Mouse (Mus musculus): ENCODE data around the gene Coa3. TPM values are rescaled to one million over a fixed set of nuclear protein-coding genes. Genes with fewer than 3 reads are reported as not detected.

Coa3 gene
- polyA plus RNA-seq, 1 experiment from 2014 or later, result 260 TPM

Other genes starting within 250 kb of the Coa3 start
- gene Naglu, start 209.1 kb downstream of the Coa3 start, polyA plus RNA-seq (2014; fragmentation: Nextera tagmentation; extraction: Ambion mirVana), result 6.6 and 8.4 TPM in 2 replicates
- not detected in 2 replicates for gene Hsd17b1, start 200.7 kb downstream of the Coa3 start, polyA plus RNA-seq (2014; fragmentation: Nextera tagmentation; extraction: Ambion mirVana)
- 52.9 and 54.9 TPM in 2 replicates for gene Coasy, start 196.5 kb downstream of the Coa3 start, polyA plus RNA-seq (2014; fragmentation: Nextera tagmentation; extraction: Ambion mirVana)
- 100 and 109 TPM in 2 replicates for gene Mlx, start 191.8 kb downstream of the Coa3 start, polyA plus RNA-seq (2014; fragmentation: Nextera tagmentation; extraction: Ambion mirVana)
- gene Psmc3ip, start 183.7 kb downstream of the Coa3 start, polyA plus RNA-seq (2014; fragmentation: Nextera tagmentation; extraction: Ambion mirVana), result 39.8 and 54.3 TPM in 2 replicates
- gene Retreg3, start 159.2 kb downstream of the Coa3 start, polyA plus RNA-seq (2014; fragmentation: Nextera tagmentation; extraction: Ambion mirVana), result 14.0 and 14.4 TPM in 2 replicates
- 84.9 and 87.8 TPM in 2 replicates for gene Tubg1, start 159.2 kb downstream of the Coa3 start, polyA plus RNA-seq (2014; fragmentation: Nextera tagmentation; extraction: Ambion mirVana)
- gene Tubg2, start 123.2 kb downstream of the Coa3 start, polyA plus RNA-seq (2014; fragmentation: Nextera tagmentation; extraction: Ambion mirVana), result 27.4 and 31.9 TPM in 2 replicates
- gene Cntnap1, start 108.6 kb downstream of the Coa3 start, polyA plus RNA-seq (2014; fragmentation: Nextera tagmentation; extraction: Ambion mirVana), result 0.39 and 0.48 TPM in 2 replicates
- 4.6 and 5.5 TPM in 2 replicates for gene Plekhh3, start 107.8 kb downstream of the Coa3 start, polyA plus RNA-seq (2014; fragmentation: Nextera tagmentation; extraction: Ambion mirVana)
- 0.10 TPM in 1 of 2 replicates, not detected in the other for gene Ccr10, start 103.7 kb downstream of the Coa3 start, polyA plus RNA-seq (2014; fragmentation: Nextera tagmentation; extraction: Ambion mirVana)
- gene Ezh1, start 52.7 kb downstream of the Coa3 start, polyA plus RNA-seq (2014; fragmentation: Nextera tagmentation; extraction: Ambion mirVana), result 16.1 and 22.4 TPM in 2 replicates
- gene Ramp2, start 33.1 kb downstream of the Coa3 start, polyA plus RNA-seq (2014; fragmentation: Nextera tagmentation; extraction: Ambion mirVana), result 80.4 and 80.9 TPM in 2 replicates
- 110 and 118 TPM in 2 replicates for gene Vps25, start 25.4 kb downstream of the Coa3 start, polyA plus RNA-seq (2014; fragmentation: Nextera tagmentation; extraction: Ambion mirVana)
- 3.0 and 3.4 TPM in 2 replicates for gene Wnk4, start 18.5 kb downstream of the Coa3 start, polyA plus RNA-seq (2014; fragmentation: Nextera tagmentation; extraction: Ambion mirVana)
- gene Cntd1, start 102 bp downstream of the Coa3 start, polyA plus RNA-seq (2014; fragmentation: Nextera tagmentation; extraction: Ambion mirVana), result 0.76 and 1.3 TPM in 2 replicates
- 172 and 177 TPM in 2 replicates for gene Becn1, start 23.2 kb upstream of the Coa3 start, polyA plus RNA-seq (2014; fragmentation: Nextera tagmentation; extraction: Ambion mirVana)
- 103 and 107 TPM in 2 replicates for gene Psme3, start 37.1 kb upstream of the Coa3 start, polyA plus RNA-seq (2014; fragmentation: Nextera tagmentation; extraction: Ambion mirVana)
- 0.94 and 1.1 TPM in 2 replicates for gene Aoc2, start 45.9 kb upstream of the Coa3 start, polyA plus RNA-seq (2014; fragmentation: Nextera tagmentation; extraction: Ambion mirVana)
- 0.08 and 0.10 TPM in 2 replicates for gene Aoc3, start 51.5 kb upstream of the Coa3 start, polyA plus RNA-seq (2014; fragmentation: Nextera tagmentation; extraction: Ambion mirVana)
- gene G6pc, start 88.4 kb upstream of the Coa3 start, polyA plus RNA-seq (2014; fragmentation: Nextera tagmentation; extraction: Ambion mirVana), result 0.09 TPM in 1 of 2 replicates, not detected in the other
- gene Aarsd1, start 138.5 kb upstream of the Coa3 start, polyA plus RNA-seq (2014; fragmentation: Nextera tagmentation; extraction: Ambion mirVana), result 89.6 and 92.5 TPM in 2 replicates
- gene Gm27029, start 145.7 kb upstream of the Coa3 start, polyA plus RNA-seq (2014; fragmentation: Nextera tagmentation; extraction: Ambion mirVana), result 6.8 and 7.3 TPM in 2 replicates
- gene Rundc1, start 146.0 kb upstream of the Coa3 start, polyA plus RNA-seq (2014; fragmentation: Nextera tagmentation; extraction: Ambion mirVana), result 14.7 and 21.2 TPM in 2 replicates
- 1.2 TPM in 2 replicates for gene Ptges3l, start 146.2 kb upstream of the Coa3 start, polyA plus RNA-seq (2014; fragmentation: Nextera tagmentation; extraction: Ambion mirVana)
- 281 and 371 TPM in 2 replicates for gene Rpl27, start 163.2 kb upstream of the Coa3 start, polyA plus RNA-seq (2014; fragmentation: Nextera tagmentation; extraction: Ambion mirVana)
- 2.7 and 3.4 TPM in 2 replicates for gene Ifi35, start 169.3 kb upstream of the Coa3 start, polyA plus RNA-seq (2014; fragmentation: Nextera tagmentation; extraction: Ambion mirVana)
- 98.7 and 131 TPM in 2 replicates for gene Rnd2, start 185.9 kb upstream of the Coa3 start, polyA plus RNA-seq (2014; fragmentation: Nextera tagmentation; extraction: Ambion mirVana)
- 77.5 and 85.7 TPM in 2 replicates for gene Vat1, start 187.1 kb upstream of the Coa3 start, polyA plus RNA-seq (2014; fragmentation: Nextera tagmentation; extraction: Ambion mirVana)